Mouse (Mus musculus) retina, embryonic 14.5 days (tissue): ENCODE data around the gene Tmem232.
"Not testable (repeated sequence)": the region's sequence is repeated elsewhere in the genome, so short reads cannot be mapped to it uniquely, and the experiment has no call there.

ENCODE experiments used
- DNase-seq: peaks from one replicate; pipeline ENCODE4 v3.0.0-alpha.2; 2015; ENCODE audit warnings: low spot score

The Tmem232 gene

DNA sequence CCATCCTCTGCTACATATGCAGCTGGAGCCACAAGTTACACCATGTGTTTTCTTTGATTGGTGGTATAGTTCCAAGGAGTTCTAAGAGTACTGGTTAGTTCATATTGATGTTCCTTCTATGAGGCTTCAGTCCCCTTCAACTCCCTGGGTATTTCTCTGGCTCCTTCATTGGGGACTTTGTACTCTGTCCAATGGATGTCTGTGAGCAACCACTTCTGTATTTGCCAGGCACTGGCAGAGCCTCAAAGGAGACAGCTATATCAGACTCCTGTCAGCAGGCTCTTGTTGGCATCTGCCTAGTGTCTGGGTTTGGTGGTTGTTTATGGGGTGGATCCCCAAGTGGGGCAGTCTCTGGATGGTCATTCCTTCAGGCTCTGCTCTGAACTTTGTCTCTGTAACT lies 8.2 kb downstream of the Tmem232 start:
- DNase-seq: not testable (repeated sequence)

DNA sequence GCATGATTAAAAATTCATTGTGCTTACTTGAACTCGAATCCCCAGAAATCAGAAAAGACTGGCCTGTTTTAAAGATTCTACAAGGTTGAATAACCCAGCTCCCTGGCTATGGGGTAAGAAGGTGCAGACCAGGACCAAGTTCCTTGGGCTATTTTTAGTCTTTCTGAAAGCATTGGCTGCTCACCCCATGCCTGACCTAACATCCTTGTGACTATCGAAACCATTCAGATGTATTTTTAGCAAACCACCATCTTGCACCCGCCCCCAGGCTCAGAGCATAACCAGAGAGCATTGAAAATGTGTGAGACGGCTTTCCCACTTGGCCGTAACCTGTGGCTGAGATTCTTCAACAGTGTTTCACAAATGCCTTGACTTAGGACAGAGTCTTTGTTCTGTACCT lies 13.1 kb downstream of the Tmem232 start:
- DNase-seq: no peak

DNA sequence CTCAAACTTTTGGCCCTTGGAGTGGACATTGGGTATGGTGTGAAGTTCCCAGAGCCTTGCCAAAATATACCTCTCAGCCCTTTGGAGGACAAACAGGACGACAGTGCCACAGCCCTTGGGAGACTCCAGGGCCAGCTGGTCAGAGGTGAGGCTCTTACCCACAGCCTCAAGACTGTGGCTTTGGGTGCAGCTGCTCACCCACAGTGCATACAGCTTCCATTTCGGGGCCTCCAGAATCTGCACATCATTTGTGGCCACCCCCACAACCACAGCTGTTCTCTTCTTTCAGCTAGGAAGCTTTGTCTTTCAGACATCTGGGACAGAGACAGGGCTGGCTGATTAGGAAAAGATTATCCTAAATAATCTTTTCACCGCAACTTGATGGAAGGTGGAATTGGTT lies 27.1 kb downstream of the Tmem232 start:
- DNase-seq: no peak

DNA sequence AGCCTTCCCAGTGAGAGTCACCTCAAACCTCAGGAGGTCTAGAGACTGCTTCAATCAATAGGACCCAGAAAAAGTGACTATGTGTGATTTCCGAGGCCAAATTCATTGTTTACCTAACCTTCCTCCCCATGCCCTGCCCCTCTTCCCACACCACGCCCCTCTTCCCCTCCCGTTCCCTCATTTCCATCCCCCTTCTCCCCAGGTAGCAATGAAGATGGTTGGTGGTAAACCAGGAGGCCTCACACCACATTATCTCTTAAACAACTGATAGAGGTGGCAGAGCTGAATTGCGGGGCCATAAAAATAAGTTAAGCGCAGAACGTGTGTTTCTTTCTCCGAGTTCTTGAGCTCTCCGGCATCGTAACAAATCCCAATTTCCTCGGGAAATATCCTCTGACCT lies 55.9 kb downstream of the Tmem232 start:
- DNase-seq: no peak

DNA sequence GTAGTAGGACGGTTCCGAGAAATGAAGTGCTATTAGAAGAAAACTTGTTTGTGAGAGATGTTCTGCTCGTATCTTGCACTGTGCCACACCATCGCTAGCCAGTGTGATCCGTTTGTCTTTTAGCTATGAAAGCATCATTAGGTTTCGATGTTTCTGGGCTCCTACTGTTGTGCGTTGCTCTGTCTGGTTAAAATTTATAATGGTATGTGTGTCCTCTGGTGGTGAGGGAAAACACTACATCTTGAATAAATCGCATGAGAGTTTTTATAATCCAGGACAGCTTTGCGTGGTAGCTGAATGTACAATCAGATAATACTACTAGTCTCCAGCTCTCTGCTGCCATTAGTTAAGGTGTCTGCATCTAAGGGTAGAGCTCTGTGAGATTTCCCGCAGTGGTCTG lies 63.8 kb downstream of the Tmem232 start:
- DNase-seq: no peak

DNA sequence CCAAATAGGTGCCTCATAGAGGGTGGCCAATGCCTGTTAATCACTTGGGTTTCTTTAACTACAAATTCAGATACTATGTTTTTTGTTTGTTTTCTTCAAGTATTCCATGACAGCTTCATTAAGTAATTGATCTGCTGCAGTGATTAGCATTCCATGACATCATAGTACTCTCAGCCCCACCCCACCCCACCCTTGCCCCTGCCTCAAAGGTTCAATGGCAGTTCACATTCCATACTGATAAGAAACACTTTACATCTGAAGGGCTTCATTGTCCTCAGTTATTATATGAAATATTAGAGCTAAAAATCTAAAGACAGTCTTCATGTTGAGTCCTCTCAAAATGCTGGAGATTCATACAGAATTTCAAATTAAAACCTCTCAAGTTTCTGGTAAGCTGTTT lies 89.8 kb downstream of the Tmem232 start:
- no peak for DNase-seq

DNA sequence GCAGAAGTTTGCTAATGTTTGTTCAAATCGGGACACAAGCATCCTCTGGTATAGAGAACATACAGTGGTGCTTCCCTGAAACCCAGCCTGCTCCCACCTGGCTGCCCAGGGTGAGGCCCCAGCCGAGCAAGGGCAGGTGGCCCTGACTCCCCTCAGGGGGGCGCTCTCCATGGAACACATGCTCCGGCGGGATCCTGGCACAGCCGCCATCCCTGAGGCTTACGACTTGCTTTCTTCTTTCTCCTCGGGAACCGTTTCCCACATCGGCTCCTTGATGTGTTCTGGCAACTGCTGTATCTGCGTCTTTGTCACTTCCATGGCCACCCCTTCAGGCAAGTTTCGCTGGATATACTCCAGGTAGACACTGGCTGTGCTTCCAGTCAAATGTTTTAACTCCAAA lies 102.7 kb downstream of the Tmem232 start:
- not testable (repeated sequence) for DNase-seq

DNA sequence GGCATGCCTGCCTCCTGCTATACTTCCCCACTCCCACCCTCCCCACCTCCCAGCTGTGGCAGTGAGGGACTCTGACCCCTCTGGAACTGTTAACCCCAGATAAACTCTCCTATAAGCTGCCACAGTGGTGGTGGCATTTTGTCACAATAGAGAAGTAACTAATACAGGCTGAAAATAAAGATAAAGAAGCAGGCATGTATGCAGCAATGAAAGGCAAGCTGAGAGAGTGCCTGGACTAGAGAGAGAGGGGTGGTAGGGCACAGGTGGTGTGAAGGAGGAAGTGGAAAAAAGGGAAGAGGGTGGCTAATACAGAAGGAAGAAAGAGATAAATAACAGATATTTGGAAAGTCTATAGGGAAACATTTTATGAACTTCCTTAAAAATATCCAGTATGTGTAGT lies 121.5 kb downstream of the Tmem232 start:
- no peak for DNase-seq

DNA sequence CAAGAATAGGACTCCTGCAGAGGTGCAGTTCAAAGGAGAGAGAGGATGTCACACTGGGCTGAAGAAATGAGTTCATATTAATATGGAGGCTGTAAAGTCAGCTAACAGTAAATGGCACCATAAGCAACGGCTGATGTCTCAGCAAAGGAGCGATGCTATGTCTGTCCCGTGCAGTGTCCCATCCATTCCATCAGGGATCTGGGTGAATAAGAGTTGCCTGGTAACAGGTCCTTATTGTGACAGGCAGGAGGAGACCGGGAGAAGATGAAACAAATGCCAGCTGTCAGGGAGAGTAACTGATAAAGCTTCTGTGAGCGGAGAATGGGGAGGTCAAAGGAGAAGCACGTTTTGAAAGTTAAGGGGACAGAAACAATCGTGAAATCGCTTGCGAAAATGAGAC lies 135.3 kb downstream of the Tmem232 start:
- DNase-seq: peak; percentile 6

DNA sequence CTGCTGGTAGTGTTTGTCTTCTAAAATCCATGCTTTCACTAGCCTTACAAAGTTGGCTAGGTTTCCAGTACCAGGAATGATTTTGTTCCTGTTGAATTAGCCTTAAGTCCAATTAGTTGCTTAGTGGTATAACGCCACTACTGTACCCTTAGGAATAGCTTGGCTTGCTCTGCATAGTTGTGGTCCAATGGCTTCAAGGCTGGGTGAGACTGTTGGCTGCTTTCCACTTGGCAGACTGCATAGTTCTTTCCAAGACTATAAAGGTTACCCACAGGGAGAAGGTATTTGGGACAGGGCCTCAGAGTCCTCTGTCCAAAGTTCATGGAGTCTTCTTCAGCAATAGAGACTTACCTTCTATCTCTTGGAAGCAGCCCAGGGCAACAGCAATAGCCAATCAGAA lies 139.7 kb downstream of the Tmem232 start:
- no peak for DNase-seq

DNA sequence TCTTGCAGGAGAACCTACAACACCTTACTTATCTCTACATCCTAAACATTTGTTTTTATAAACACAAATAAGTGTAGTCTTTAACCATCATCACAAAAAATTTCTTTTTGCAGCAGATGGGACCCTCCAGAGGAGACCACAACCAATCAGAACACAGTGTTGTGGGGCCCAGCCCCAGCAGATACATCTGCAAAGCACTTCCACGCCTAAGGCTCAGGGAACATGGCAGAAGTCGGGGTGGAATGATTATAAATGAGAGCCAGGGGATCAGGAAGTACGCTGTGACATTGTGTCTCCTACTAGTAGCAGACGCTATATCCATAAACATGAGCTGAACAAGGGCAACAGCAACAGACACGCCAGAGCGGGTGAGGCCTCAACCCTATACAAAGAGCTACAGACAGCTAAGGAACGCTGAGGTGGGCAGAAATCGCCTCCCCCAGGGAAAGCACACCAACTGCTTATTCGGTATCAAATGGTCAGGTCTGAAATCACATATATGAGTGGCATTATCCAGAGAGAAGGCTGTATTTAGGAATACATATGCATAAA lies 156.1 kb downstream of the Tmem232 start:
- no peak for DNase-seq

DNA sequence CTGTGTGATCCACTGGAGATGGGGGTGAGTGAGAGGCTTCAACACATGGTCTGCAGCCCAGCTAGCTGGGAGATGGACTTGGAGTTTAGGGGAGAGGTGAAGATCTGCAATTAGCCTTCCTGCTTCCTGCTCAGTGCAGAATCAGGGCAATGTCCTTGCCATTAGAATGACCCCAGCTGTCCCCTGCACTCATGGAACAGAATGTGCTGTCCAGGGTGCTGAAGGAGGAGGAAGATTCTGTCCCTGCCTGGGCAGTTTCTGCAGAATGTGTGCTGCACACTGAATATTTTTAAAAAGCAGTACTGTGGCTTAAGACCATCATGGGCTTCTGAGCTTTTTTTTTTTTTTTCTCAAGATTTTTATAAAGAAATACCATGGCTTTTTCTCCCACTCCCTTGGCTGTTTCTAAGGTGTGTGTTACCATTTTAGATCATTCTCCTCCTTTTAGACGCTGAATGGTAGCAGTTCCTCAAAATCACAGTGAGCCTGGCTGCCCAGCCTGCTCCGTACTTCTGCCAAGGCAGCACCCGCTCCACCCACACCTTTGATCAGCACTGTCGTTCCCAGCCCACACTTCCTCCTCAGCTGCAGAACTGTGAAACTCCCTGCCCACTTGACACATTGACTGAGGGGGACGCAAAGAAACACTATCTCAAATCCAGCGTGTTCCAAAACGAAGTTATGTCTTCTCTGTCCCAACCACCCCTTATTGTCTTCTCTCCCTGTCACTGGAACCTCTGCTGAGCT lies 170.4 kb downstream of the Tmem232 start:
- DNase-seq: peak; percentile 77

DNA sequence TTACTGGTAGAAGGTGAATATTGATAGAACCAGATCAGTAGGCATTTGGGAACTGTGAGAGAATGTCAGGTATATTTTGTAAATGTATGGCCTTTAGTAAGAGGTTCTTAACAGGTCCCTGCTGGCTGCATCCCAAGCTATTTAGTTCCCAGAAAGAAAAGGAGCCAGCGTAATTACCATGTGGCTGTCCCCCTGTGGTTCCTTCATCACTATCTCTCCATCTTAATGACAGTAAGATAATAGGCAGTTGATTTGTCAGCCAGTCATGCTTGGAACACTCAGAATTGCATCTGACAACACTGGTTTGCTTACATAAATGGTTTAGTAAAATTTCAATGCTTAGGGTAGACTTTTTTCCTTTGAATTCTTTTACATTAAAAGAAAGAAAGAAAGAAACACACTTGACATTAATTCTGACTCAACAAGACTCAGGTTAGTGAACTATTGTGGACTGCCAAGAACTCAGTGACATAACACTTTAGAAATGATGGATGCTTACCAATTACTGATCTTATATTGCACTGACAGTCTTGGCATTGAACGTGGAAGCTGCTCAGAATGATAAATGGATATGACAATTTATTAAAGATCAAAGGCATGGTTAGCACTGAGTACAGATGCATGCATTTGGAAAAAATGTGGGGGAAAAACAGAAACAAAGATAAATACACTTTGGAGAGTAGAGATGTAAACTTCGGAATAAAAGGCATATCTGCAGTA lies 174.9 kb downstream of the Tmem232 start:
- no peak for DNase-seq

DNA sequence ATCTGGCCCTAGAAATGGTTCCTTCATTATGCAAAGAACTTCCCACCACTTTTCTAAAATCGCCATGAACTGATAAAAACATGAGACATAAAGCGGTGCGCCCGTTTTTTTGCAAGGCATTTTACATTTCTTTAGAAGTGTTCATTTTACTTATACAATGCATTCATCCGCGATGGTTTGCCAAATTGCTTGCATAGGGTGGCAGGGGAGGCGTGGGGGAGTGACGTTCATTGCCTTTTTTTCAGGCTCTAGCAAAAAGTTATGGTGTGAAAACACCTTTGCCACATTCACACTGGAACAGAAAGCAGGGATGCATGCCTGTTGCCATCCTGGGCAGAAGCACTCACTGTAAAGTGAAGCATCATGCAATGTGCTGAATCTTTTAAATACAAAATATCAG lies 188.7 kb downstream of the Tmem232 start:
- DNase-seq: no peak

DNA sequence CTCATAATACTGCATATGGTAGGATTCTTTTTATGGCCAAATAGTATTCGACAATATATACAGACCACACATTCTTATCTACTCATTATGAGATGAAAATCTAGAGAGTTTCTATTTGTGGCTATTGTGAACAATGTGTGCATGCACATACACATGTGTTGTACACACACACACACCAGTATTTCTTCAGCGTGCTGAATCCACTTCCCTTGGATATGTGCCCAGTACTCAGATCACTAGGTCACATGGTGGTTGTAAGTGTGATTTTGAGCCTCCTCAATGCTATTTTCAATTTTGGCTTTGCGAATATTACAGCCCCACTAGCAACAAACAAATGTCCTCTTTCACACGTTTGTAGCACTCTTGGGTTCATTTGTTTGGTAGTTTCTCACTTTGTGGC lies 200.6 kb downstream of the Tmem232 start:
- no peak for DNase-seq

DNA sequence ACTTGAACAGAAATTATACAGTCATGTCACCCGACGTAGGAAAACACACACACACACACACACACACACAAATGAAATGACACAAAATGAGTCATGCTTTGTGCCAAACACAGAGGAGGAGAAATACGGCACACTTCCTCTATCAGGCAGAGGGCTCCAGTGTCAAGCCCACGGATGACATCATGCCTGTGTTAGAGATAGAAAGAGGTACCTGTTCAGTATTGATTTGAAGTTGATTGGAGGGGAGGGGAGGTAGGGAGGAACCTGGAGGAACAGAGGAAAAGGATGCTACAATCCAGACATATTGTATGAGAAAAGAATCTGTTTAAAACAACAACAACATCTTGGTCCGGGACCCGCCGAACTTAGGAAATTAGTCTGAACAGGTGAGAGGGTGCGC lies 209.8 kb downstream of the Tmem232 start:
- no peak for DNase-seq

DNA sequence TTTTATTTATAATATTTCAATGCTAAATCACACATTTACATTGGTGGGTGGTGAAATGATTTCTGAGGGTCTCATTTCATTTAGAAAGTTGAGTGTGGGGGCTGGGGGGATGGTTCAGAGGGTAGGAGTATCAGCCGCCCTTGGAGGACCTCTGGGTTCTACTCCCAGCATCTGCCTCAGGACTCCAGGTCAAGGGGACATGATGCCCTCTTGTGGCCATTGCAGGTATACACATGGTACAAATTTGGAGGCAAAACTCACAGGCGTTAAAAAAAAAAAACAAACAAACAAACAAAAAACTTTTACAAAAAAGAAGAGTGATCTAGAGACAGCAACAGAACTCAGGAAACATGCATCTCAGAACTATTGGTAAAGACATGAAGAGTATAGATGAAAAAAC lies 215.3 kb downstream of the Tmem232 start:
- peak; percentile 66 for DNase-seq

DNA sequence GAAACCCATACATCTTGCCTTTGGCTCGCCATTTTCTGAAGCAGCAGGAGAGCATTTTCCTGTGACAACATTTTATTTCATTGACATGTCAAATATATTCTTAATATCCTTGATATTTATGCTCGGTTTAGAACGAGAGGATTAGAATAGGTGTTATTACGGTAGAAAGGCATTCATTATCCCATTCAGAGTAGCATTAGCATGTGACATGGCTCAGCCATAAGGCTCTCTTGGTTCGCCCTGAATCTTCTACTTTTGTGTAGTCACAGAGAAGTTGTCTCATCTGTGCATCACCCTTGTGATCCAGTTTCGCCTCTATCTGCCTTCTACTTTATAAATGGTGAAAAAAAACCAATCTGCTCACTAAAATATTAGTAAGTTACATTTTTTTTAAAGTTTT lies 220.0 kb downstream of the Tmem232 start:
- no peak for DNase-seq

DNA sequence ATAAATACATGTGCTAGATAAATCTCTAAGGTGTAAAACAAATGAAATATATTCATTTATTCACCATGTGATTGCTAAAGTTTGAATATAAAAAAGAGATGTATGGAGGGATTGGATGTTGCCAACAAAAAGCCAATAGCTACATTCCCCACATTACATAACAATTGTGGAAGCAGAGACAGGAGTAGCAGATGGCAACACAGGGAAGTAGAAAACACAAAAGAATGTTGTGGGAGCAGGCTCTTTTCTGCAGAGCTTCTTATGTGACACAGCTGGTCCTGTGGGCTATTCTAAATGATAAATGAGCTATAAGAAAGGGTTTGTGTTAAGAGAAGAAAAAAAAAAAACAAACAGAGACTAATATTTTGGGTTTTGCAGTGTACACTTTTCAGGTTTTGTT lies 240.6 kb downstream of the Tmem232 start:
- no peak for DNase-seq

DNA sequence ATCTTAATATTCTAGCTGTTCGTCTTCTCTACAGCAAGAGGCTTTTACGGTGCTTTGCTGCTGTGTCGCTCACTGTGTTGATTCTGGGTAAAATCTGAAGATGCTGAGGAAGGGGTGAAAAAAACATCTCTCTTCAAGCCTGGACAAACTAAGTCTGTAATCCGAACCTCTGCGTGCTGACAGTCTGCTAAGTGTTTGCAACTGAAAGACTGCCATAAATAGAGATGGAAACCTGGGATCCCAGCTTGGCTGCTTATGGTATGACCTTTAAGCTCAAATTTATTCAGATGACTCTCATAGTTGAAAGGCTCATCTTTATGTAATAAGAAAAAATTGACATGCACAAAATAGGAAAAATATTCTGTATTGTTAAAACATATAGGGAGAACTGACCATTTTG lies 242.8 kb downstream of the Tmem232 start:
- no peak for DNase-seq

DNA sequence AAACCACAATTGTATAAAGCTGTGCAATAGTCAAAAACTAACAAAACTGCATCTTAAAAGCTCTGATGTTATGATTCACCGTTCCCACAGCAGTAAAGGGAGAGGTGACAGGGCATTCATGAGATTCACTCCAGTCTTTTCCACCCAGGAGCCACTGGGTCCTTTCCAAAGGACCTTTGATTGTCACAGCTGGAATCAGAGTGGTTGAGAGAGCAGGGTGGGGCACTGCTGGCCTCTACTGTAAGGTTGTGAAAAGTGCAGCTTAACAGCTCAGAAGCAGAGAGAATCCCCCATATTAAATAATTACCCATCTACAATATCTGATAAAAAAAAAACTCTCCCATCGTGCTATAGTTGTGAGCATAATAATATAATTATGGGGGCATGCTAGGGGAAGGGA lies 288.4 kb downstream of the Tmem232 start:
- peak; percentile 55 for DNase-seq

DNA sequence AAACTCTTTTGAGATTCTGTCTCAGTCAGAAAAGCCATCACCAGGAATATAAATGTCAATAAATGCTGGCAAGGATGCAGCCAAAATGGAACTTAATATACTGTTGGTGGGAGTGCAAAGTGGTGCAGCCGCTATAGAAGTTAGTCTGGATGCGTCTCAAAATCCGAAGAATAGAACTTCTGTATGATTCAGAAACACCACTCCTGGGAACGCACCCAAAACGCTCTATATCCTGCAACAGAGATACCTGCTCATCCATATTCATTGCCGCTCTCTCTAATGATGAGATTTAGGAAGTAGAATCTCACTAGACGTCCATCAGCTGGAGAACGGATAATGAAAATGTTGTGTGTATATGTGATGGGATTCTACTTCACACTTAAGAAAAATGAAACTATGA lies 290.3 kb downstream of the Tmem232 start:
- DNase-seq: no peak

DNA sequence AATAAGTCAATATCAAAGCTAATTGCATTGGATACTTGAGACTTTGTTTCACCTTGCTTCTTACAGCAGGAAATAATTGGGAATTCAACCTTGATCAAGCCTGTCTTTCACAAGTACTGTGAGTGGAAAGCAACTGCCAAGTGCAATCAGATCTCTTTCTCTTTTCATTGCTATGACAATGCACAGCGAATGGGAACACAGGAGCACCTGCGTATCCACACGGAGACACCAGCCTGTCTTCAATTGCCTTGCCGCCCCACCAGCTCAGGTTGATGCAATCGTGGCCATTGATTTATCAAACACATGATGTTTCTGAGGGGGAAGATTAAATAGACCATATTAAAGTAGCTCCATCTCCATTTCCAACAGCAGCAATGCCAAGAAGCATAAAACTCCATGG lies 296.9 kb downstream of the Tmem232 start:
- DNase-seq: peak; percentile 53
